In the genomic region with DNA sequence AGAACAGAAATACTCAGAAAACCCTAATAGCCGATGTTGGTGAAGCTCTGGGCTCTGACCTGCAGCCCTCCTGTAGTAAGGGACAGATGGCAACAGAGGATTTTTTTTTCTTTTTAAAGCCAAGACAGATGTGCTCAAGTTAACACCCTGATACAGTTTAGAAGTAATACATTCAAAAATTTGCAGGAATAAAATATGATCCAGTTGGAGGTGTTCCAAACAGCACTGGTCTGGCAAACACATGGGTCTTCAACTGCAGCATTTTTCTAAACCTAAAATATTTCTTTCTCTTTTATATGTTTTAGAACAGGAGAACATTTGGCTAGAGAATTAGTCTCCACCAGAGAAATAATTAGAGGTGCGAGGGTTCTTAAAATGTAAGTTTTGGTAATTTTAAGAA, we compare ENCODE assay signal across 13 mouse cellular contexts. TPM values are rescaled to one million over a fixed set of nuclear protein-coding genes. Genes with fewer than 3 reads are reported as not detected.
DNase-seq lines count a peak whose midpoint lies in the region; ATAC-seq and TF ChIP-seq lines count a peak whose summit lies in the region.
"Had no signal": no experiment of that assay in that cellular context is flagged by ENCODE, and none has a peak within 500 bp of the region (broad histone marks: within the 10 kb centered on the region; RNA-seq: fewer than 3 reads in every experiment).

No protein-coding gene starts in this region.

- WGBS in forebrain, embryonic 12.5 days, result 47% methylated on average over 2 of the region's 2 CpGs
- WGBS in hindbrain, postnatal 0 days, result 33% methylated on average over 2 of the region's 2 CpGs
- WGBS in neural tube, embryonic 14.5 days, result 59% methylated on average over 2 of the region's 2 CpGs

- H3K27me3 ChIP-seq in forebrain, embryonic 12.5 days, result no peaks in the 10 kb centered on the region
- H3K27me3 ChIP-seq in hindbrain, postnatal 0 days (ENCODE audit: insufficient read depth, low read length), result no peaks in the 10 kb centered on the region
- no peaks in the 10 kb centered on the region for H3K27me3 ChIP-seq in neural tube, embryonic 14.5 days (ENCODE audit: control insufficient read depth, insufficient read depth, low read length)
- H3K27me3 ChIP-seq: lung, embryonic 15.5 days had no signal

- peak overlapping the region; percentile 43; the same call in 1 of the 2 replicates for H3K9ac ChIP-seq in forebrain, embryonic 12.5 days
- peak overlapping the region; percentile 79 for H3K9ac ChIP-seq in hindbrain, postnatal 0 days (replicated peaks; ENCODE audit: low read length)
- 0 out of 2 replicates have a peak overlapping the region, but pooled peaks have one; percentile 41 for H3K9ac ChIP-seq in neural tube, embryonic 14.5 days (replicated peaks; ENCODE audit: low read depth, low read length)
- H3K9ac ChIP-seq: lung, embryonic 15.5 days had no signal

- H3K4me1 ChIP-seq in forebrain, embryonic 12.5 days, result peaks cover 69% of the 10 kb centered on the region
- peaks cover 41% of the 10 kb centered on the region for H3K4me1 ChIP-seq in hindbrain, postnatal 0 days (ENCODE audit: insufficient read depth, low read length)
- peaks cover 51% of the 10 kb centered on the region for H3K4me1 ChIP-seq in neural tube, embryonic 14.5 days (ENCODE audit: control insufficient read depth, insufficient read depth, low read length)

- peak overlapping the region; percentile 73 for H3K4me2 ChIP-seq in forebrain, embryonic 12.5 days
- peak overlapping the region; percentile 83 for H3K4me2 ChIP-seq in hindbrain, postnatal 0 days (ENCODE audit: low read depth, low read length)
- H3K4me2 ChIP-seq in neural tube, embryonic 14.5 days (ENCODE audit: low read depth, low read length), result peak overlapping the region; percentile 77
- H3K4me2 ChIP-seq: heart, embryonic 11.5 days; lung, embryonic 15.5 days had no signal

- DNase-seq in layer of hippocampus, adult 2 months (ENCODE audit: low spot score in 2 of 2), result no peak
- no peak for DNase-seq in layer of hippocampus, postnatal 25 days (ENCODE audit: extremely low spot score in 1 of 2, low spot score in 1 of 2)
- DNase-seq in hindbrain, postnatal 0 days (ENCODE audit: low spot score), result no peak
- DNase-seq in right cerebral cortex, postnatal 10 days (ENCODE audit: low spot score in 2 of 2), result no peak
- DNase-seq in layer of hippocampus, adult 11-12 months (ENCODE audit: low spot score), result no peak
- no peak for DNase-seq in adrenal gland, adult 8-10 months
- DNase-seq: adrenal gland, adult 2 months; kidney, postnatal 14 days had no signal

- H3K9me3 ChIP-seq in forebrain, embryonic 12.5 days, result no peaks in the 10 kb centered on the region
- no peaks in the 10 kb centered on the region for H3K9me3 ChIP-seq in hindbrain, postnatal 0 days (ENCODE audit: low read length)
- H3K9me3 ChIP-seq in neural tube, embryonic 14.5 days (ENCODE audit: control insufficient read depth, low read length), result no peaks in the 10 kb centered on the region
- H3K9me3 ChIP-seq: lung, embryonic 15.5 days had no signal

- H3K36me3 ChIP-seq in forebrain, embryonic 12.5 days (replicated peaks), result no peaks in the 10 kb centered on the region
- no peaks in the 10 kb centered on the region for H3K36me3 ChIP-seq in hindbrain, postnatal 0 days (ENCODE audit: insufficient read depth, low read length)
- H3K36me3 ChIP-seq in neural tube, embryonic 14.5 days (ENCODE audit: control insufficient read depth, insufficient read depth, low read length), result no peaks in the 10 kb centered on the region
- H3K36me3 ChIP-seq: lung, embryonic 15.5 days had no signal

- TF ChIP-seq CTCF in layer of hippocampus, adult 2 months (conservative IDR thresholded peaks at IDR 0.05), result no peak
- TF ChIP-seq CTCF in hindbrain, postnatal 0 days (IDR thresholded peaks at IDR 0.05; ENCODE audit: low read depth), result no peak

- peak overlapping the region; percentile 70 for H3K4me3 ChIP-seq in layer of hippocampus, adult 2 months
- H3K4me3 ChIP-seq in forebrain, embryonic 12.5 days (replicated peaks), result peak overlapping the region; percentile 25
- H3K4me3 ChIP-seq in hindbrain, postnatal 0 days (ENCODE audit: low read length), result peak overlapping the region; percentile 65
- H3K4me3 ChIP-seq in neural tube, embryonic 14.5 days (ENCODE audit: low read depth, low read length), result peak overlapping the region; percentile 57
- H3K4me3 ChIP-seq: lung, embryonic 15.5 days had no signal

- ATAC-seq in forebrain, embryonic 12.5 days (ENCODE audit: low FRiP score), result no peak
- ATAC-seq in hindbrain, postnatal 0 days, result no peak
- ATAC-seq in neural tube, embryonic 14.5 days (ENCODE audit: low read depth), result no peak

- H3K27ac ChIP-seq in layer of hippocampus, adult 2 months, result peak overlapping the region; percentile 89
- H3K27ac ChIP-seq in forebrain, embryonic 12.5 days, result peak overlapping the region; percentile 14; the same call in 1 of the 2 replicates
- peak overlapping the region; percentile 64; the same call in 1 of the 2 replicates for H3K27ac ChIP-seq in hindbrain, postnatal 0 days
- H3K27ac ChIP-seq in neural tube, embryonic 14.5 days (ENCODE audit: low read depth, low read length), result no peak overlapping the region
- H3K27ac ChIP-seq: lung, embryonic 15.5 days had no signal

RNA-seq across cellular contexts. Expression of gene Gm6525, which starts 44.6 kb away (rescaled TPM):
- total RNA-seq in layer of hippocampus, adult 2 months (2021), result not detected
- total RNA-seq in layer of hippocampus, postnatal 25 days (2021), result not detected
- 1.5 and 2.5 TPM in 2 replicates for polyA plus RNA-seq in forebrain, embryonic 12.5 days (2016; fragmentation: Nextera tagmentation; extraction: Ambion mirVana)
- not detected in 2 replicates for total RNA-seq in hindbrain, postnatal 0 days (2014; rRNA removed)
- 2.3 and 2.8 TPM in 2 replicates for polyA plus RNA-seq in hindbrain, postnatal 0 days (2015; fragmentation: Nextera tagmentation; extraction: Ambion mirVana)
- 3.6 and 4.6 TPM in 2 replicates for polyA plus RNA-seq in neural tube, embryonic 14.5 days (2014; fragmentation: Nextera tagmentation; extraction: Ambion mirVana)
- total RNA-seq in adrenal gland, adult 8-10 months (2022), result not detected
- total RNA-seq: monocyte, adult 5-6 weeks had no signal
- polyA plus RNA-seq: adrenal gland, adult 2 months; heart, embryonic 11.5 days had no signal
